Mouse (Mus musculus) spleen, postnatal 14 days (tissue): ENCODE data around the gene Cd2bp2.

ENCODE experiments used
- DNase-seq, 2 experiments: peaks; one replicate each; pipeline ENCODE4 v3.0.0; 2021 to 2022; ENCODE audit warnings: low spot score in 2 of 2

Gene Cd2bp2

DNA sequence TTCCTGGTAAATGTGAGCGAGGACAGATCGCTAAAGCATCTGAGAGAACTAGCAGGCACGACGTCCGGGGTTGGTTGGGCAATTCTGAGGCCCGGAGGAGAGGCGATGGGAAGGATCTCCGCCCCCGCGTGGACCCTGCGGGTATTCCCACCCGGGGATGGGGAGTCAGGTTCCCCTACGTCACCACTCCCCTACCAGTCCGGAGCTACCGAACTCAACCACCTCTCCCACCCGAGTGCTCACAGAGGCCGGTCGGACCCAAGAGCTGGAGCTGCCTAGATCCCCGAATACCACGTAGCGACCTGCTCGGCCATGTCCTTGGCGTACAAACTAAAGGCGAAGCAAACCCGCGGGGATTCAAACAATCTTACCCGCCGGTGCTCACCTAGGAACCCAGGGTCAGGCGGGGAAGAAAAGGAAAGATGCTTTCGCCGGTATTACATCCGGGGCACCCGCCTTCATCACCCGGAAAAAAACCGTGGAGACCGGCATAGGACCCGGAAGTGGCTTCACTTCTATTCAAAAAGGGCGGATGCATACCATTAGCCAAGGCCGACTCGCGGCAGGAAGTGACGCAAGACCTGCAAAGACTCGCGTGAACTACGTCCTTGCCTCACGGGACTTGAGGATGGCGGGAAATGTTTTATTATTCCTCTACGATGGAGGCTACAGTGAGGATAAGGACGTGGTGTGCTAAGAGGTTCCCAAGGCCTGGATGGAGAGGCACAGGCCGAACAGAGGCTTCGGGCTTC is at the start of gene Cd2bp2:
Gene Cd2bp2 (minus strand): TSS at position 507 of the 752 bp plus-strand sequence.
- DNase-seq = peak; percentile 86 to 89

DNA sequence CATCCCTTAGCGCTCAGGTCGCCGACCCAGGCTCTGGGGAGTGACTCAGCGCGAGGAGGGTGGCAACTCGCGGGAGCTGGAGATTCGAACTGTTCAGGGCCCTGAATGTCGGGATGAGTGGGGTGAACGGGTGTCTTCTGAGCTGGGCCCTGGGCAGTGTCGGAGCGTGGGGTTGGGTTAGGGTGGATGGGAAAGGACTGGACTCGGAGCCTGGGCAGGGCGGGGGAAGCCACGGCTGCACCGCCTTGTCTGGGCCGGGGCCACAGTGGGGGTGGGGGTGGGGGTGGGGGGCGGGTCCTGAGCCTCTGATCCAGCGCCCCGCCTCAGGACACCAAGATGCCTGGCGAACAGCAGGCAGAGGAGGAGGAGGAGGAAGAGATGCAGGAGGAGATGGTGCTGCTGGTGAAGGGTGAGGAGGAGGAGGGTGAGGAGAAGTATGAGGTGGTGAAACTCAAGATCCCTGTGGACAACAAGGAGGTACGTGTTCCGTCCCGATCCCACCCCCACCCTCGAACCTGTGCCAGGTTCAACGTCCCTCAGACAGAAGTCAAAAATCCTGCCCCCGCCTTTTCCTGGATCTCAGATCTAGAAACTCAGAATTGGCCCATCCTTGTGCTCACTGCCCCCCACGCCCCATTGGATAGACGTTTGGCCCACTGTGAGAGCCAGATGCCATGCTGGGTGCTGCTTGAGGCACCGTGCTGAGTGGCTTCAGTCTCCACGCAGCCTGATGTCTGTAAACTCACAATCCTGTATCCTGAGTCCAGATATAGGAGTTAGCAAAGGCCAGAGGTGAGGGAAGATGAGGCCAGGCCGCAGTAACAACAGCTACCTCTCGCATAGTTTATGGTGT is 49.0 kb upstream of the Cd2bp2 start:
- DNase-seq = no peak

GRCm38 (mm10) chr7:127243870-127244657 is 48.2 kb upstream of the Cd2bp2 start, which contains the start of gene Zfp771:
TSS of gene Zfp771 (plus strand) at chr7:127244274.
- DNase-seq = peak; percentile 87 to 90

- DNase-seq = no peak
Measured at GRCm38 (mm10) chr7:127243361-127243867, 47.6 kb upstream of the Cd2bp2 start.

- no peak for DNase-seq
Measured at GRCm38 (mm10) chr7:127234777-127235176, 38.9 kb upstream of the Cd2bp2 start.

- DNase-seq = no peak
Measured at GRCm38 (mm10) chr7:127233765-127234164, 37.9 kb upstream of the Cd2bp2 start.

GRCm38 (mm10) chr7:127233368-127233749 is 37.5 kb upstream of the Cd2bp2 start:
- no peak for DNase-seq

DNA sequence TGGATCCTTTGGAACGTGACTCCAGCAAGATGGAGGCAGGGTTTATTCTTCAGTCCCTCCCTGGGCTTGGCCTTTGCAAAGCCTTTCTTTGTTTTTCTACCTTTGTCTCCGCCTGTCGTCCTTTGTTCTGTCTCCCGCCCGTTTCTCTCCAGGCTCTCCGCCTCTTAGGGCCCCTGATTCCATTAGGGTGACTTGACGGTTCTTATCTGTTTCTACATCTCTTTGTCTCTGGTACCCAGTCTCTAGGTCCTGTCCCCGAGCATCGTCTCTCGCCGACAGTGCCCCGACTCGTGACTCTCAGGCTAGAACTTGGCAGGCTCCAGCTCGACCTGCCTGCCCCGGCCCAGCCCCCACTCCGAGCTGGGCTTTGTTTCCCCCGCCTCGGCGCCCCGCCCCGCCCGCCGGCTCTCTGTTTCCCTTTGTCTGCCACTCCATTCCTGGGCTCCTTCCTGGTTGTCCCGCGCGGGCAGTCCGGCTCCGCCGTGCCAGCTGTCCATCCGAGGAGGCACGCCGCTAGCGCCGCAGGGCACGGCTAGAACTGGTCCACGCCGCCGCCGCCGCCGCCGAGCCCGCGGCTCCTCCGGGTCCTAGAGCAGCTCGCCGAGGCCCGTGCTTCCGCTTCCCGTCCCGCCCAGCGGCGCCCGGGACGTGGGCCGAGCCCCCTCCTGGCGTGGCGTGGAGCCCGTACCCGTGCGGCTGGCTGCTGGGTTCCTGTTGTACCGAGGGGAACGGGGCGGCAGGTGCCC is 36.9 kb upstream of the Cd2bp2 start, which contains the start of the genes Zfp553 and Sept1:
Gene Zfp553 (plus strand): TSS at position 440 of the 746 bp plus-strand sequence.
Gene Sept1 (minus strand): TSS at position 509 of the 746 bp plus-strand sequence.
- DNase-seq = peak; percentile 62 to 76

GRCm38 (mm10) chr7:127231826-127232621 is 36.2 kb upstream of the Cd2bp2 start:
- no peak for DNase-seq

GRCm38 (mm10) chr7:127231376-127231775 is 35.5 kb upstream of the Cd2bp2 start:
- no peak for DNase-seq

- peak; percentile 77 to 88 for DNase-seq
Measured at GRCm38 (mm10) chr7:127228615-127229303, 32.9 kb upstream of the Cd2bp2 start.

- no peak for DNase-seq
Measured at GRCm38 (mm10) chr7:127225147-127225995, 29.5 kb upstream of the Cd2bp2 start.

- DNase-seq = no peak
Measured at GRCm38 (mm10) chr7:127224616-127225015, 28.8 kb upstream of the Cd2bp2 start.

GRCm38 (mm10) chr7:127223515-127224478 is 27.9 kb upstream of the Cd2bp2 start:
- DNase-seq = no peak

GRCm38 (mm10) chr7:127223106-127223505 is 27.3 kb upstream of the Cd2bp2 start:
- DNase-seq = no peak

GRCm38 (mm10) chr7:127220440-127220839 is 24.6 kb upstream of the Cd2bp2 start:
- DNase-seq = no peak

DNA sequence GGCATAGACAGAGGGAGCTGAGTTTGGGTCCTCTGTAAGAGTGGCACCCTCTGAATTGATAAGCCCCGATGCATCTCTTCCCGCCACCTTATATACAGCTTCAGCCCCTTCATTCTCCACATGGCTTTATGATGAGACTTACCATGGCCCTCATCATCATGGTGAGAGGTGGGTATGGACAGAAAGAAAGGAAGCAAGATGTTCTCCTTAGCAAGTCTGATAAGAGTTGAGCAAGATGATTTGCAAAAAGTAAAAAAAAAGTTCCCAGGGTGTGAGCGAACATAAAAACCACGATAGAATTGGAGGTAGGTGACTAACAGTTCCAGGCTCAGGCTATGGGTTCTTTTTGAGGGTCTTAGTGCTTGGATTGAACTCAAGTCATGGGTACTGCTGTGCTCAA is 22.8 kb upstream of the Cd2bp2 start:
- DNase-seq = no peak
